Mouse (Mus musculus) CH12F3 (cell line): Measurements from ENCODE around the gene Cntnap1.

Experiments used
- in situ Hi-C: fragments of 300-500 bp; cut with MboI; formaldehyde crosslinking; loops from 2 replicates; pipeline ENCODE4 v1.14.3; 2020; ENCODE audit warnings: low sequenced_read_pairs

The Cntnap1 gene

GRCm38 (mm10) chr11:101169301-101170107 lies 819 bp upstream of the Cntnap1 start:
- in situ Hi-C loops: no loop called here

- in situ Hi-C loops: no loop called here
Observed at GRCm38 (mm10) chr11:101170811-101171610, 688 bp downstream of the Cntnap1 start, which contains the start of gene Plekhh3. Gene Plekhh3 (minus strand): TSS chr11:101171351.

GRCm38 (mm10) chr11:101171721-101172433 lies 1.6 kb downstream of the Cntnap1 start:
- in situ Hi-C loops: no loop called here

- in situ Hi-C loops: no loop called here
Observed at GRCm38 (mm10) chr11:101172434-101172815, 2.1 kb downstream of the Cntnap1 start.

- in situ Hi-C loops: no loop called here
Observed at GRCm38 (mm10) chr11:101173112-101173511, 2.8 kb downstream of the Cntnap1 start.

GRCm38 (mm10) chr11:101173631-101174388 lies 3.5 kb downstream of the Cntnap1 start:
- in situ Hi-C loops: no loop called here

GRCm38 (mm10) chr11:101174389-101174745 lies 4.0 kb downstream of the Cntnap1 start:
- in situ Hi-C loops: no loop called here

- in situ Hi-C loops: no loop called here
Observed at GRCm38 (mm10) chr11:101174851-101175628, 4.7 kb downstream of the Cntnap1 start, which contains the start of gene Ccr10. Gene Ccr10 (minus strand): TSS chr11:101175443.

- in situ Hi-C loops: no loop called here
Observed at GRCm38 (mm10) chr11:101175636-101176116, 5.4 kb downstream of the Cntnap1 start.

- in situ Hi-C loops: no loop called here
Observed at GRCm38 (mm10) chr11:101176117-101176691, 5.9 kb downstream of the Cntnap1 start.

- in situ Hi-C loops: no loop called here
Observed at GRCm38 (mm10) chr11:101176933-101177773, 6.8 kb downstream of the Cntnap1 start.

GRCm38 (mm10) chr11:101178061-101179058 lies 8.0 kb downstream of the Cntnap1 start:
- in situ Hi-C loops: no loop called here

GRCm38 (mm10) chr11:101179306-101179705 lies 9.0 kb downstream of the Cntnap1 start:
- in situ Hi-C loops: no loop called here

- in situ Hi-C loops: no loop called here
Observed at GRCm38 (mm10) chr11:101180261-101180660, 9.9 kb downstream of the Cntnap1 start.

GRCm38 (mm10) chr11:101180846-101181740 lies 10.8 kb downstream of the Cntnap1 start:
- in situ Hi-C loops: no loop called here

GRCm38 (mm10) chr11:101181961-101182360 lies 11.6 kb downstream of the Cntnap1 start:
- in situ Hi-C loops: no loop called here
